Mouse (Mus musculus) heart, postnatal 25 days (tissue): ENCODE results near the gene Gm43720. TPM values are rescaled to one million over a fixed set of nuclear protein-coding genes. Genes with fewer than 3 reads are reported as not detected.
"Not testable (repeated sequence)": the region's sequence is repeated elsewhere in the genome, so short reads cannot be mapped to it uniquely, and the experiment has no call there.

ENCODE experiments used
- DNase-seq: peaks from one replicate; pipeline ENCODE4 v3.0.0; 2022; ENCODE audit warnings: low spot score
- intact Hi-C: fragments of 180-260 bp; cut with DNase I; formaldehyde crosslinking; loops from one replicate; pipeline ENCODE4 v1.15.1; 2025
- total RNA-seq, 2 experiments: library from RNA; stranded (reverse); gene quantifications; 2 replicates each; pipeline ENCODE4 v1.2.3; 2021

The Gm43720 gene
- total RNA-seq, 2 experiments from 2014 or later: not detected

GRCm38 (mm10) chr5:138225700-138226099 lies 54.1 kb downstream of the Gm43720 start, which contains the start of gene Nxpe5:
Nxpe5 (plus strand) TSS chr5:138225898.
- DNase-seq: no peak
- intact Hi-C loops: no loop called here

- intact Hi-C loops: no loop called here
- no peak for DNase-seq
Measured at GRCm38 (mm10) chr5:138223287-138223686, 56.5 kb downstream of the Gm43720 start.

GRCm38 (mm10) chr5:138222111-138222510 lies 57.6 kb downstream of the Gm43720 start:
- intact Hi-C loops: no loop called here
- peak; percentile 20 for DNase-seq

- intact Hi-C loops: loop anchor here (10.0 kb wide), 1 partner anchor 235 kb away; no protein-coding TSS in a partner anchor
- DNase-seq: no peak
Measured at GRCm38 (mm10) chr5:138219864-138220263, 59.9 kb downstream of the Gm43720 start.

- intact Hi-C loops: loop anchor here (10.0 kb wide), 1 partner anchor 238 kb away; no protein-coding TSS in a partner anchor
Measured at GRCm38 (mm10) chr5:138216632-138217031, 63.1 kb downstream of the Gm43720 start.

More at GRCm38 (mm10) chr5:138216632-138217031, 63.1 kb downstream of the Gm43720 start:
- DNase-seq: not testable (repeated sequence)

Other genes starting within 250 kb of the Gm43720 start
- not detected for gene Smok3c, start 226.8 kb downstream of the Gm43720 start, total RNA-seq
- gene Zkscan1, start 194.9 kb downstream of the Gm43720 start, total RNA-seq: 10 to 100 TPM; 14.3 to 16.2 TPM
- gene Zscan21, start 163.1 kb downstream of the Gm43720 start, total RNA-seq: 10 to 100 TPM; 10.5 to 13.2 TPM
- gene Zfp113, start 124.2 kb downstream of the Gm43720 start, total RNA-seq: 10 to 100 TPM in 1 of 2 experiments, 1 to 10 TPM in 1; 9.6 to 11.0 TPM
- 100 to 1,000 TPM; 124 to 126 TPM for gene Cops6, start 118.9 kb downstream of the Gm43720 start, total RNA-seq
- gene Ap4m1, start 108.0 kb downstream of the Gm43720 start, total RNA-seq: 1 to 10 TPM; 8.9 to 9.3 TPM
- 10 to 100 TPM; 11.2 to 11.9 TPM for gene Mcm7, start 107.5 kb downstream of the Gm43720 start, total RNA-seq
- gene Taf6, start 92.5 kb downstream of the Gm43720 start, total RNA-seq: 10 to 100 TPM; 29.9 to 32.9 TPM
- 1 to 10 TPM; 5.9 to 7.1 TPM for gene Cnpy4, start 92.5 kb downstream of the Gm43720 start, total RNA-seq
- 1 to 10 TPM; 2.6 to 2.8 TPM for gene Mblac1, start 85.6 kb downstream of the Gm43720 start, total RNA-seq
- 1 to 10 TPM in 1 of 2 experiments, under 1 TPM in 1; 0.96 to 1.2 TPM for gene Nxpe5, start 54.1 kb downstream of the Gm43720 start, total RNA-seq
- 10 to 100 TPM; 55.3 to 61.0 TPM for gene Lamtor4, start 24.5 kb downstream of the Gm43720 start, total RNA-seq
- 1 to 10 TPM; 3.1 to 3.8 TPM for gene BC037034, start 15.9 kb downstream of the Gm43720 start, total RNA-seq
- gene Gal3st4, start 7.1 kb downstream of the Gm43720 start, total RNA-seq: under 1 TPM; 0.14 to 0.26 TPM
- gene Gpc2, start within 50 bp of the Gm43720 start, total RNA-seq: under 1 TPM; 0.08 to 0.18 TPM
- gene Stag3, start 282 bp upstream of the Gm43720 start, total RNA-seq: not detected
- not detected for gene Pvrig, start 62.0 kb upstream of the Gm43720 start, total RNA-seq
- gene Zfp157, start 161.5 kb upstream of the Gm43720 start, total RNA-seq: 1 to 10 TPM; 5.4 to 7.2 TPM